Mouse (Mus musculus): ENCODE data around the gene Rnf214. TPM values are rescaled to one million over a fixed set of nuclear protein-coding genes. Genes with fewer than 3 reads are reported as not detected.

The Rnf214 gene
- total and polyA plus RNA-seq, 3 experiments = 7.9 to 17.0 TPM; not detected in 1

DNA sequence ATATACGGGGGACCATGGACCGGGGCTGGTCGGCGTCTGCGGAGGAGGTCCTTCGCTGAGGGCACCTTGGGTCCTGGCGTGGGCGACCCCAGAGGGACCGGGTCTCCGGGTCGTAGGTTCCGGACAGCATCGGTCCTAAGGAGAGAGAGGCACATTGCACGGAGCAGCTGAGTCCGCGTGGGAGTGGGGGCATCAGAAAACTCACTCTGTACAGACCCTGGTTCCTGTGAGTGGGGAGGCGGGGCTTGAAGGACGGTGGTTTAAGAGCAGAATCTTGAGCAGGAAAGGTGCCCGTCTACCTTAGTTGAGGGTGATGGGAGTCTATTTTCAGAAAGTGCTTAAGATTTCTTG is 342 bp upstream of the Rnf214 start:
- no peaks in the 10 kb centered on the region for H3K27me3 ChIP-seq (ENCODE audit: control insufficient read depth in 1 of 2, insufficient read depth in 2 of 2, low read length in 2 of 2)
- peak; percentile 50 for DNase-seq (ENCODE audit: low read depth, low spot score)
- H3K27ac ChIP-seq (ENCODE audit: control insufficient read depth, low read depth, low read length) = peak overlapping the region; percentile 23
- peaks cover 0 to 5% of the 10 kb centered on the region in 2 experiments; a peak in 2 of 4 replicates for H3K36me3 ChIP-seq (ENCODE audit: control insufficient read depth in 1 of 2, insufficient read depth in 2 of 2, low read length in 2 of 2)
- TF ChIP-seq CTCF (IDR thresholded peaks at IDR 0.05 in 2 of 3, conservative IDR thresholded peaks at IDR 0.05 in 1 of 3; ENCODE audit: control insufficient read depth in 1 of 3, insufficient read depth in 1 of 3, low read depth in 2 of 3, low read length in 3 of 3, poor library complexity in 1 of 3, severe bottlenecking in 1 of 3) = no peak
- peak; percentile 7; the same call in 1 of the 2 replicates for TF ChIP-seq NELFE (IDR thresholded peaks at IDR 0.05; ENCODE audit: low read depth, low read length)
- no peak for TF ChIP-seq RCOR1 (IDR thresholded peaks at IDR 0.05; ENCODE audit: low read depth, low read length)
- H3K9me3 ChIP-seq (replicated peaks; ENCODE audit: insufficient read depth, low read length) = no peaks in the 10 kb centered on the region
- peak overlapping the region; percentile 97 for H3K9ac ChIP-seq (ENCODE audit: control insufficient read depth, low read depth, low read length, poor library complexity, severe bottlenecking)
- peaks cover 15% of the 10 kb centered on the region for H3K79me2 ChIP-seq (ENCODE audit: control insufficient read depth, insufficient read depth, low read length, poor library complexity)
- H3K4me1 ChIP-seq (ENCODE audit: control insufficient read depth in 1 of 2, insufficient read depth in 2 of 2, low read length in 2 of 2) = peaks cover 3 to 8% of the 10 kb centered on the region in 2 experiments
- peak overlapping the region; percentile 97 to 99 for H3K4me3 ChIP-seq (ENCODE audit: control insufficient read depth in 1 of 2, insufficient read depth in 1 of 2, low read depth in 2 of 2, low read length in 2 of 2)

DNA sequence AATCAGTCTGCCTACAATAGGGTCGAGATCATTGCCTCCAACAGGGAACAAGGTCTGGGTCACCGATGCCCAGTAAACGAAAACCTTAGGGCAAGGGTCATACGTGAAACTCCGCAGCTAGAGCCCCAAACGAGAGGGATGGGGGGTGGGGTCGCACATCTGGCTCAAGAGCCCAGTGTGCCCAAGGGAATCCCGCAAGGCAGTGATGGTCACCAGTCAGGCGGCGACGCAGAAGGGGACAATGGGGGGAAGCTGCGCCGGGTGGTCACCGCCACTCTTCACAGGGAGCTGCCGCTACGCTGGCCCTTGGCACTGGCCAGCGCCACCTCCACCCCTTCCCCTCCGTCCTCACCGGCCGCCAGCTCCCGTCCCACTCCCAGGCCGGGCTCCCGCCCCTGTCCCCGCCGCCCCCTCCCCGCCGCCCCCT is 887 bp downstream of the Rnf214 start:
- peak; percentile 32 for DNase-seq (ENCODE audit: low read depth, low spot score)
- H3K27ac ChIP-seq (ENCODE audit: control insufficient read depth, low read depth, low read length) = peak overlapping the region; percentile 12; the same call in 1 of the 2 replicates

DNA sequence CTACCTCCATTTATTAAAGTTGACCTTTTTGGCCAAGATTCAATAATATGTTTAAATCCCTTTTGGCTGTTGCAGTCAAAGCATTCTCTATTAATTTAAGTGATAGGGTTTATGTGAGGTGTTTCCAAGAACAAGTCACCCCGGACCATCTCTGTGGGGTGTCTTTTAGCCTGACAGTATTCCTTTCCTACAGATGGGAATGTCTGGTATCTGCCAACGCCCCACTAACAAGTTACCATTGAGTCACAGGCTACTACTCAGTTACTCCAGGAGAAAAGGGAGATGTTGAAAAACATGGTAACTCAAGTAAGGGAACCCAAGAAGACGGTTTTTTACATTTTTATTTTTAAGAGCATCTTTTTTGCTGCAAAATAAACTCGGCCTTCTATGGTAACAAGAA is 1.5 kb downstream of the Rnf214 start:
- TF ChIP-seq GATA1 (IDR thresholded peaks at IDR 0.05; ENCODE audit: low read depth, low read length) (no peak), MAX (IDR thresholded peaks at IDR 0.05; ENCODE audit: low read length) (no peak), BHLHE40 (IDR thresholded peaks at IDR 0.05; ENCODE audit: borderline replicate concordance, low read depth, low read length) (no peak), RAD21 (IDR thresholded peaks at IDR 0.05; ENCODE audit: low read depth, low read length) (no peak), USF1 (IDR thresholded peaks at IDR 0.05; ENCODE audit: low read depth, low read length) (no peak), TAL1 (IDR thresholded peaks at IDR 0.05; ENCODE audit: low read length) (no peak), MAZ (IDR thresholded peaks at IDR 0.05; ENCODE audit: low read depth, low read length) (no peak), ETS1 (IDR thresholded peaks at IDR 0.05; ENCODE audit: low read depth, low read length) (no peak), CTCF (IDR thresholded peaks at IDR 0.05 in 2 of 3, conservative IDR thresholded peaks at IDR 0.05 in 1 of 3; ENCODE audit: control insufficient read depth in 1 of 3, insufficient read depth in 1 of 3, low read depth in 2 of 3, low read length in 3 of 3, poor library complexity in 1 of 3, severe bottlenecking in 1 of 3) (no peak)
- Histone ChIP-seq H3K4me1 (ENCODE audit: control insufficient read depth in 1 of 2, insufficient read depth in 2 of 2, low read length in 2 of 2) (peaks cover 3 to 8% of the 10 kb centered on the region in 2 experiments), H3K4me3 (ENCODE audit: control insufficient read depth in 1 of 2, insufficient read depth in 1 of 2, low read depth in 2 of 2, low read length in 2 of 2) (no peak overlapping the region; a peak in 1 of 4 replicates), H3K79me2 (ENCODE audit: control insufficient read depth, insufficient read depth, low read length, poor library complexity) (peaks cover 15% of the 10 kb centered on the region), H3K27ac (ENCODE audit: control insufficient read depth, low read depth, low read length) (no peak overlapping the region), H3K36me3 (ENCODE audit: control insufficient read depth in 1 of 2, insufficient read depth in 2 of 2, low read length in 2 of 2) (peaks cover 0 to 5% of the 10 kb centered on the region in 2 experiments; a peak in 2 of 4 replicates), H3K27me3 (ENCODE audit: control insufficient read depth in 1 of 2, insufficient read depth in 2 of 2, low read length in 2 of 2) (no peaks in the 10 kb centered on the region), H3K9ac (ENCODE audit: control insufficient read depth, low read depth, low read length, poor library complexity, severe bottlenecking) (no peak overlapping the region), H3K9me3 (replicated peaks; ENCODE audit: insufficient read depth, low read length) (no peaks in the 10 kb centered on the region)
- DNase-seq (ENCODE audit: low read depth, low spot score) = no peak

More for the DNA sequence above, 887 bp downstream of the Rnf214 start:
- Histone ChIP-seq H3K36me3 (ENCODE audit: control insufficient read depth in 1 of 2, insufficient read depth in 2 of 2, low read length in 2 of 2) (peaks cover 0 to 5% of the 10 kb centered on the region in 2 experiments; a peak in 1 of 4 replicates), H3K4me3 (ENCODE audit: control insufficient read depth in 1 of 2, insufficient read depth in 1 of 2, low read depth in 2 of 2, low read length in 2 of 2) (peak overlapping the region; percentile 93 to 94), H3K9me3 (replicated peaks; ENCODE audit: insufficient read depth, low read length) (no peaks in the 10 kb centered on the region), H3K4me1 (ENCODE audit: control insufficient read depth in 1 of 2, insufficient read depth in 2 of 2, low read length in 2 of 2) (peaks cover 3 to 8% of the 10 kb centered on the region in 2 experiments), H3K9ac (ENCODE audit: control insufficient read depth, low read depth, low read length, poor library complexity, severe bottlenecking) (peak overlapping the region; percentile 75), H3K79me2 (ENCODE audit: control insufficient read depth, insufficient read depth, low read length, poor library complexity) (peaks cover 15% of the 10 kb centered on the region), H3K27me3 (ENCODE audit: control insufficient read depth in 1 of 2, insufficient read depth in 2 of 2, low read length in 2 of 2) (no peaks in the 10 kb centered on the region)
- TF ChIP-seq GABPA (IDR thresholded peaks at IDR 0.05; ENCODE audit: low read depth, low read length) (no peak), SMC3 (IDR thresholded peaks at IDR 0.05; ENCODE audit: low read depth, low read length) (no peak), RAD21 (IDR thresholded peaks at IDR 0.05; ENCODE audit: low read depth, low read length) (no peak), TBP (IDR thresholded peaks at IDR 0.05; ENCODE audit: low read depth, low read length) (no peak), ZMIZ1 (IDR thresholded peaks at IDR 0.05; ENCODE audit: low read depth, low read length) (no peak), ETS1 (IDR thresholded peaks at IDR 0.05; ENCODE audit: low read depth, low read length) (no peak), BHLHE40 (IDR thresholded peaks at IDR 0.05; ENCODE audit: borderline replicate concordance, low read depth, low read length) (no peak), ZNF384 (IDR thresholded peaks at IDR 0.05; ENCODE audit: low read depth, low read length) (no peak), ZKSCAN1 (IDR thresholded peaks at IDR 0.05; ENCODE audit: low read depth, low read length) (no peak), RCOR1 (IDR thresholded peaks at IDR 0.05; ENCODE audit: low read depth, low read length) (no peak), MYB (IDR thresholded peaks at IDR 0.05; ENCODE audit: low read depth, low read length) (no peak), POLR2A (IDR thresholded peaks at IDR 0.05; ENCODE audit: control insufficient read depth in 1 of 2, insufficient read depth in 1 of 2, low read depth in 1 of 2, low read length in 2 of 2, poor library complexity in 1 of 2) (no peak), KAT2A (conservative IDR thresholded peaks at IDR 0.05; ENCODE audit: low read depth, low read length) (no peak)
